Mouse (Mus musculus) testis, adult 2 months (tissue): ENCODE data around the gene Gnptab.

ENCODE experiments used
- CTCF ChIP-seq: fragments of 200-500 bp; IDR thresholded peaks from 2 replicates; pipeline ENCODE4 v1.5.1; 2012; ENCODE audit warnings: low read depth, mild to moderate bottlenecking, inconsistent platforms, low read length, moderate library complexity; ENCODE audit not compliant: control insufficient read depth, insufficient read depth, insufficient replicate concordance
- POLR2A ChIP-seq: fragments of 200-500 bp; IDR thresholded peaks from 2 replicates; pipeline ENCODE4 v1.6.1; 2012; ENCODE audit warnings: low read depth, mild to moderate bottlenecking, inconsistent platforms, low read length, moderate library complexity; ENCODE audit not compliant: control insufficient read depth

DNA sequence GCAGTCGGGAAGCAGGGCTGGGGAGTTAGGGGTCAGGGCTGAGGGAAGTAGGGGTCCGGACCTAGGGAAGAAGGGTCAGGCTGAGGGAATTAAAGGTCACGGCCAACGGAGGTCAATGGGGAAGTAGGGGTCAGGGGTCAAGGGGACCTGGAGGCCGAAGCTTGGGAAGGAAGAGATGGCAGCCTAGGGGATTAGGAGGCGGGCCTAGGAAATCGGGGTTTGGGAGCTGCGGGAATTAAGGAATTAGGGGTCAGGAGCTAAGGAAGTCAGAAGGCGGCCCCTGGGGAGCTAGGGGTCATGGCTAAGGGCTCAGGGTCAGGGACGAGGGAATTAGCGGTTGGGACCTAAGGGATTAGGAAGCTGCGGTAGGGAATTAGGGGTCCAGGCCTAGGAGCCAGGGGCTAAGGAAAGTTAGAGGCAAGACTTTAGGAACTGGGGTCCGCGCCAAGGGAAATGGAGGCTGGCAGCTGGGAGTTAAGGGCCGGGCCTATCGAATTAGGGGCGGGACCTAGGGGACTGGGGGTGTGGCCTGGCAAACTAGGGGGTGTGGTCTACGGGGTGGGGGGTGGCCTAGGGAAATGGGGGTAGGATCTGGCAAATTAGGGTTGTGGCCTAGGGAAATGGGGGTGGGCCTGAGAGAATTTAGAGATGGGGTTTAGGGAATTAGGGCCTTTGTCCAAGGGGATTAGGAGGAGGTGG is 81.3 kb downstream of the Gnptab start:
- TF ChIP-seq CTCF (no peak), POLR2A (no peak)
